In the genomic region with DNA sequence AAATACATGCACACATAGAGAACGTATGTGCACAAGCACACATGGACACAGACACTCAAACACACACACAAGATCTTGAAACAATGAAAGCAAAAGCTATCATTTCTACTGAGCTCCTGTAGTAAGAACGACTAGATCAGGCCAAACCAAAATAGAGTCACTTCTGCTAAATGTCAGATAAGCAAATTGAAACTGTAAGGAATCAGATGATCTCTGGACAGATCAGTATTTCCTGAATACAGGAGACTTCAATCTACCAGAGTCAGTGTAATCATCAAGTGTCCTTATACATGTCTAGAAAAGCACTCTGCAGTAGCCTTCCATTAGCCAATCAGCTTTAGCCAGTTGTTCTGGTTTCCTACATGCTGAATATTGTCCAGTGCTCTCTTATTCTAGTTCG, we compare ENCODE assay signal across 22 mouse cellular contexts.
DNase-seq lines count a peak whose midpoint lies in the region; ATAC-seq lines count a peak whose summit lies in the region.
"Had no signal": no experiment of that assay in that cellular context is flagged by ENCODE, and none has a peak within 500 bp of the region (broad histone marks: within the 10 kb centered on the region; RNA-seq: fewer than 3 reads in every experiment).

No protein-coding gene starts in this region.

- H3K36me3 ChIP-seq in megakaryocyte, embryonic 14.5 days (replicated peaks; ENCODE audit: low read length) = no peaks in the 10 kb centered on the region
- H3K36me3 ChIP-seq in forebrain, embryonic 14.5 days (ENCODE audit: control insufficient read depth, insufficient read depth, low read length) = no peaks in the 10 kb centered on the region
- no peaks in the 10 kb centered on the region for H3K36me3 ChIP-seq in forebrain, embryonic 12.5 days (replicated peaks)
- H3K36me3 ChIP-seq: embryonic facial prominence, embryonic 10.5 days; embryonic facial prominence, embryonic 12.5 days; forebrain, embryonic 15.5 days had no signal

- no peak overlapping the region for H3K9ac ChIP-seq in forebrain, embryonic 14.5 days (ENCODE audit: low read length)
- no peak overlapping the region for H3K9ac ChIP-seq in forebrain, embryonic 12.5 days
- H3K9ac ChIP-seq: embryonic facial prominence, embryonic 12.5 days; forebrain, embryonic 15.5 days; forebrain, postnatal 0 days had no signal

- peak overlapping the region; percentile 59 for H3K4me3 ChIP-seq in megakaryocyte, embryonic 14.5 days (replicated peaks)
- no peak overlapping the region for H3K4me3 ChIP-seq in forebrain, embryonic 14.5 days (ENCODE audit: low read depth, low read length)
- no peak overlapping the region for H3K4me3 ChIP-seq in forebrain, embryonic 12.5 days (replicated peaks)
- H3K4me3 ChIP-seq: embryonic facial prominence, embryonic 10.5 days; embryonic facial prominence, embryonic 12.5 days; forebrain, embryonic 15.5 days had no signal

- DNase-seq in forebrain, embryonic 14.5 days (ENCODE audit: low spot score) = no peak
- DNase-seq: adrenal gland, adult 8-10 months; adrenal gland, postnatal 14 days; adrenal gland, postnatal 36 days; B cell, adult 2 months; cerebellum, adult 11-12 months; cerebellum, adult 2 months; cerebellum, adult 9-10 months; cerebellum, postnatal 10 days; cerebellum, postnatal 25 days; forebrain, postnatal 0 days had no signal

- peaks cover 38% of the 10 kb centered on the region for H3K4me1 ChIP-seq in megakaryocyte, embryonic 14.5 days
- no peaks in the 10 kb centered on the region for H3K4me1 ChIP-seq in forebrain, embryonic 14.5 days (ENCODE audit: control insufficient read depth, insufficient read depth, low read length)
- H3K4me1 ChIP-seq in forebrain, embryonic 12.5 days = no peaks in the 10 kb centered on the region
- H3K4me1 ChIP-seq: embryonic facial prominence, embryonic 10.5 days; embryonic facial prominence, embryonic 12.5 days; forebrain, embryonic 15.5 days had no signal

- H3K27ac ChIP-seq in forebrain, embryonic 14.5 days (ENCODE audit: low read depth, low read length) = no peak overlapping the region
- no peak overlapping the region for H3K27ac ChIP-seq in forebrain, embryonic 12.5 days
- H3K27ac ChIP-seq: embryonic facial prominence, embryonic 10.5 days; embryonic facial prominence, embryonic 12.5 days; forebrain, embryonic 15.5 days had no signal

- no peak for ATAC-seq in megakaryocyte, adult 5-6 weeks (ENCODE audit: poor library complexity, severe bottlenecking)
- 0 out of 2 replicates have a peak, but pooled peaks have one; percentile 10 for ATAC-seq in megakaryocyte progenitor cell, adult 5-6 weeks (replicated peaks; ENCODE audit: poor library complexity)
- no peak for ATAC-seq in forebrain, embryonic 14.5 days
- no peak for ATAC-seq in forebrain, embryonic 12.5 days (ENCODE audit: low FRiP score)
- ATAC-seq: activated CD4-positive, CD25-positive, alpha-beta regulatory T cell, adult 4 months; CD4-positive, CD25-positive, alpha-beta regulatory T cell, adult 4 months; forebrain, embryonic 15.5 days; forebrain, postnatal 0 days; Patski had no signal

- WGBS in forebrain, embryonic 14.5 days = 86% methylated on average over 3 of the region's 3 CpGs
- WGBS in forebrain, embryonic 12.5 days = 84% methylated on average over 3 of the region's 3 CpGs

- H3K4me2 ChIP-seq in forebrain, embryonic 14.5 days (ENCODE audit: low read length) = no peak overlapping the region
- no peak overlapping the region for H3K4me2 ChIP-seq in forebrain, embryonic 12.5 days
- H3K4me2 ChIP-seq: embryonic facial prominence, embryonic 12.5 days; forebrain, embryonic 15.5 days had no signal

- H3K9me3 ChIP-seq in megakaryocyte, embryonic 14.5 days = no peaks in the 10 kb centered on the region
- no peaks in the 10 kb centered on the region for H3K9me3 ChIP-seq in forebrain, embryonic 14.5 days (replicated peaks; ENCODE audit: control insufficient read depth, low read length)
- no peaks in the 10 kb centered on the region for H3K9me3 ChIP-seq in forebrain, embryonic 12.5 days
- H3K9me3 ChIP-seq: embryonic facial prominence, embryonic 10.5 days; embryonic facial prominence, embryonic 12.5 days; forebrain, embryonic 15.5 days had no signal

- H3K27me3 ChIP-seq in megakaryocyte, embryonic 14.5 days (replicated peaks) = no peaks in the 10 kb centered on the region
- H3K27me3 ChIP-seq in forebrain, embryonic 14.5 days (replicated peaks; ENCODE audit: control insufficient read depth, insufficient read depth, low read length) = no peaks in the 10 kb centered on the region
- no peaks in the 10 kb centered on the region for H3K27me3 ChIP-seq in forebrain, embryonic 12.5 days
- H3K27me3 ChIP-seq: CH12.LX; embryonic facial prominence, embryonic 12.5 days; forebrain, embryonic 15.5 days had no signal
